In genomic region chr5:30867712-30868111, GRCm38 (mm10) we compare ENCODE assay signal across 8 mouse cellular contexts. TPM values are rescaled to one million over a fixed set of nuclear protein-coding genes. Genes with fewer than 3 reads are reported as not detected.
DNase-seq lines count a peak whose midpoint lies in the region; ATAC-seq and TF ChIP-seq lines count a peak whose summit lies in the region.

Tmem214 (plus strand) TSS chr5:30868012.

- H3K79me2 ChIP-seq in MEL (ENCODE audit: control insufficient read depth, insufficient read depth, low read length, poor library complexity) (peaks cover 13% of the 10 kb centered on the region), macrophage (ENCODE audit: inconsistent target) (peaks cover 12% of the 10 kb centered on the region)

- DNase-seq in cerebellum, adult 2 months: no peak
- DNase-seq in cerebellum, adult 18-20 months: no peak
- no peak for DNase-seq in MEL (ENCODE audit: low read depth, low spot score)
- no peak for DNase-seq in gastrocnemius, adult 18-20 months (ENCODE audit: low spot score)
- no peak for DNase-seq in urinary bladder, adult 18-20 months (ENCODE audit: low spot score in 2 of 2)

- no peak within 1 kb of the TSS for H3K4me3 ChIP-seq in cerebellum, adult 2 months (replicated peaks; ENCODE audit: insufficient read depth, low read depth, low read length)
- H3K4me3 ChIP-seq in MEL (ENCODE audit: control insufficient read depth in 1 of 2, insufficient read depth in 1 of 2, low read depth in 2 of 2, low read length in 2 of 2) (no peak within 1 kb of the TSS), macrophage (ENCODE audit: inconsistent target) (no peak within 1 kb of the TSS)
- no peak within 1 kb of the TSS for H3K4me3 ChIP-seq in hindbrain, embryonic 16.5 days (ENCODE audit: low read length)

- H3K4me1 ChIP-seq in cerebellum, adult 2 months (ENCODE audit: control insufficient read depth, insufficient read depth, low read length): no peaks in the 10 kb centered on the region
- H3K4me1 ChIP-seq in MEL (ENCODE audit: control insufficient read depth in 1 of 2, insufficient read depth in 2 of 2, low read length in 2 of 2): peaks cover 3 to 13% of the 10 kb centered on the region in 2 experiments
- H3K4me1 ChIP-seq in hindbrain, embryonic 16.5 days (ENCODE audit: control insufficient read depth, insufficient read depth, low read depth, low read length): peaks cover 12% of the 10 kb centered on the region

- no peak for TF ChIP-seq POLR2A in cerebellum, adult 2 months (IDR thresholded peaks at IDR 0.05; ENCODE audit: borderline replicate concordance, insufficient read depth, low read length)
- TF ChIP-seq POLR2A in MEL (IDR thresholded peaks at IDR 0.05; ENCODE audit: control insufficient read depth in 1 of 2, insufficient read depth in 1 of 2, low read depth in 1 of 2, low read length in 2 of 2, poor library complexity in 1 of 2): no peak

- ATAC-seq in hindbrain, embryonic 16.5 days: no peak
- no peak for ATAC-seq in cerebellum, adult (ENCODE audit: insufficient number of reproducible peaks, low FRiP score, low TSS enrichment)

- TF ChIP-seq RAD21 in MEL (IDR thresholded peaks at IDR 0.05; ENCODE audit: low read depth, low read length): no peak

- no peak within 1 kb of the TSS for H3K4me2 ChIP-seq in hindbrain, embryonic 16.5 days (ENCODE audit: low read length)

- no peak for TF ChIP-seq EP300 in MEL (IDR thresholded peaks at IDR 0.05; ENCODE audit: low read depth in 1 of 2, low read length in 2 of 2)

- no peaks in the 10 kb centered on the region for H3K27me3 ChIP-seq in cerebellum, adult 2 months (ENCODE audit: control insufficient read depth, insufficient read depth, low read length)
- no peaks in the 10 kb centered on the region for H3K27me3 ChIP-seq in MEL (ENCODE audit: control insufficient read depth in 1 of 2, insufficient read depth in 2 of 2, low read length in 2 of 2)
- no peaks in the 10 kb centered on the region for H3K27me3 ChIP-seq in hindbrain, embryonic 16.5 days (replicated peaks; ENCODE audit: control insufficient read depth, insufficient read depth, low read length)

- H3K9me3 ChIP-seq in MEL (replicated peaks; ENCODE audit: insufficient read depth, low read length): no peaks in the 10 kb centered on the region
- H3K9me3 ChIP-seq in hindbrain, embryonic 16.5 days (ENCODE audit: control insufficient read depth, low read length): no peaks in the 10 kb centered on the region

- peaks cover 9% of the 10 kb centered on the region in 2 experiments for H3K36me3 ChIP-seq in MEL (ENCODE audit: control insufficient read depth in 1 of 2, insufficient read depth in 2 of 2, low read length in 2 of 2)
- peaks cover 24% of the 10 kb centered on the region for H3K36me3 ChIP-seq in hindbrain, embryonic 16.5 days (ENCODE audit: control insufficient read depth, insufficient read depth, low read length)
- H3K36me3 ChIP-seq in macrophage (ENCODE audit: inconsistent target): peaks cover 8% of the 10 kb centered on the region; the same call in 1 of the 2 replicates

- WGBS in cerebellum, adult 2 months: 98% methylated on average over 3 of the region's 3 CpGs
- 95% methylated on average over 3 of the region's 3 CpGs for WGBS in hindbrain, embryonic 16.5 days
- WGBS in macrophage (ENCODE audit: missing documents): 100% methylated on average over 3 of the region's 3 CpGs

- no peak within 1 kb of the TSS; the same call in 1 of the 2 replicates for H3K9ac ChIP-seq in MEL (ENCODE audit: control insufficient read depth, low read depth, low read length, poor library complexity, severe bottlenecking)
- no peak within 1 kb of the TSS for H3K9ac ChIP-seq in hindbrain, embryonic 16.5 days (ENCODE audit: low read depth, low read length)

- no peak for TF ChIP-seq CTCF in cerebellum, adult 2 months (IDR thresholded peaks at IDR 0.05; ENCODE audit: borderline replicate concordance, insufficient read depth, low read depth, low read length)
- TF ChIP-seq CTCF in MEL (IDR thresholded peaks at IDR 0.05 in 2 of 3, conservative IDR thresholded peaks at IDR 0.05 in 1 of 3; ENCODE audit: control insufficient read depth in 1 of 3, insufficient read depth in 1 of 3, low read depth in 2 of 3, low read length in 3 of 3, poor library complexity in 1 of 3, severe bottlenecking in 1 of 3): no peak

- H3K27ac ChIP-seq in cerebellum, adult 2 months (ENCODE audit: insufficient read depth, low read length): no peak within 1 kb of the TSS
- H3K27ac ChIP-seq in MEL (ENCODE audit: control insufficient read depth, low read depth, low read length): no peak within 1 kb of the TSS
- no peak within 1 kb of the TSS for H3K27ac ChIP-seq in hindbrain, embryonic 16.5 days (ENCODE audit: low read depth, low read length)
- no peak within 1 kb of the TSS for H3K27ac ChIP-seq in macrophage

TF ChIP-seq in MEL, 35 proteins besides CTCF, POLR2A, EP300 and RAD21:
- TF ChIP-seq MYB (IDR thresholded peaks at IDR 0.05; ENCODE audit: low read depth, low read length): no peak
- no peak for TF ChIP-seq JUND (IDR thresholded peaks at IDR 0.05; ENCODE audit: low read depth, low read length)
- TF ChIP-seq E2F4 (IDR thresholded peaks at IDR 0.05; ENCODE audit: borderline replicate concordance, low read depth, low read length): no peak
- no peak for TF ChIP-seq MYC (IDR thresholded peaks at IDR 0.05; ENCODE audit: low read depth, low read length)
- TF ChIP-seq SMC3 (IDR thresholded peaks at IDR 0.05; ENCODE audit: low read depth, low read length): no peak

RNA-seq across cellular contexts. Expression of gene Tmem214, which starts in this region (rescaled TPM):
- polyA plus RNA-seq in cerebellum, adult 2 months (2012; rRNA removed): 64.6 and 67.2 TPM in 2 replicates
- total RNA-seq in MEL (2012; rRNA removed): 41.3 and 50.5 TPM in 2 replicates
- 100 to 1,000 TPM; 101 to 170 TPM for polyA plus RNA-seq in MEL (2012; ENCODE audit: insufficient read depth in 1 of 2, insufficient read length in 2 of 2, low read depth in 1 of 2, low replicate concordance in 2 of 2, missing spikeins in 1 of 2)
- total RNA-seq in gastrocnemius, adult 18-20 months (2021): 10 to 100 TPM; 28.8 to 29.7 TPM
- 67.0 and 68.4 TPM in 2 replicates for polyA plus RNA-seq in hindbrain, embryonic 16.5 days (2015; fragmentation: Nextera tagmentation; extraction: Ambion mirVana)
- total RNA-seq in macrophage (2018; cell fraction: chromatin; rRNA removed): 10 to 100 TPM; 15.4 to 72.1 (median 36.5) TPM
- 10 to 100 TPM; 29.1 to 52.4 (median 41.2) TPM for total RNA-seq in macrophage (2018; cell fraction: cytosol; rRNA removed)
- total RNA-seq in macrophage (2018; cell fraction: nucleus; rRNA removed): 10 to 100 TPM; 20.4 to 61.0 (median 29.8) TPM
- 39.8 to 53.8 TPM (median 45.4 TPM) in 3 replicates for polyA plus RNA-seq in macrophage (2018)
